Mouse (Mus musculus) liver, adult (tissue): Measurements from ENCODE around the gene Sult6b1.

Experiments
- GATA4 ChIP-seq: IDR thresholded peaks from 2 replicates; pipeline ENCODE4 v1.6.1; 2014; ENCODE audit warnings: mild to moderate bottlenecking, low read length; ENCODE audit not compliant: insufficient replicate concordance

Gene Sult6b1

DNA sequence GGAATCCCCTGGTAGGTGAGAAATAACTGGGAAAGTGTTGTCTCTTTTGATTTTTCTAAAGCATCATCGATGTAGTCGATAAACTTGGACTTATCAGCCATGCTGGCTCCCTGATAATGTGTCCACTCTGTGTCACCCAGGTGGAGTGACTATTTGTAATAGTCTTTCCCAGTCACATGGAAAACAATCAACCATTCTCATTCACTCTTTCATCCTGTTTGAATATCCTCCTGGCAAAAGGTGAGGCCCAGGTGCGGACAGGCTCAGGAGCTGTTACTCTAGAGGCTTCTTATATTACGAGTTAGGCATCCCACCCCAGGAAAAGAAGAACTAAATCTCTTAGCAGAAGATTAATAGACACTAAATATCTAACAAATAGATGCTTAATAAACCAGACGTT, at the start of gene Sult6b1:
Gene Sult6b1, minus strand, starts transcription at position 101 of the 400 bp plus-strand sequence.
- no peak for TF ChIP-seq GATA4

DNA sequence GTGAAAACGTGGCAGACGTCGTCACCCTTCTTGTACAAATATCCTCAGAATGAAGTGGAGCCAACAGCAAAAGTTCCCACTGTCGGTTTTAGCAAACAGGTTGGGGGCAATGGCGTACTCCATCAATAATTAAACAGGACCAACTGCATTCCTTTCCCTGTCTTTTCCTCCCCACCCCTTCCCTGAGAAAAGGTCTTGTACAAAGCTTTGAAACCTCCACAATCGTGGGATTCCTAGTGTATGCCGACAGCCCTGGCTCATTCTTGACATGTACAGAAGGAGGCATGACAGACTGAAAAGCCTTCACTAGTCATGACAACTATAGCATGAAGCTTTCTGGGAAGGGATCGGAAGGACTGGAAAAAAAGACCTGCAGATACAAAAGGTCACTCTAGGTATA, 46.4 kb upstream of the Sult6b1 start:
- TF ChIP-seq GATA4 = no peak

DNA sequence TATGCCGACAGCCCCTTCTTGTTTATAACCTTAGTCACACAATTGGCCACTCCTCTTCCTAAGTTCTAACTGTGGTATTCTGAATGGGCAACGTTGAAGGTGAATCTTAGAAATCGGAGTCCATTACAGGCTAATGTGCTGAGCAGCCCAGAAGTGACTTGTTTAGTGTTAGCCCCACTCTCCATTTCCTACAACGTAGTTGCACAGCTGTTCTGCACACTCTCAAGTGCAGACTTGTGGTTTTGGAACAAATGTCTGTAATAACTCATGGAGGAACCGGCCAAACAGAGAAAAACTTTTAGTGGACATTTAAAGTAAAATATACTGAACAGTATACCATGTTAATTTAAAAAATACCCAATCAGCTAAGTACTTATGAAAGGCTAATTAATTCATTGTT, 45.3 kb upstream of the Sult6b1 start:
- no peak for TF ChIP-seq GATA4

DNA sequence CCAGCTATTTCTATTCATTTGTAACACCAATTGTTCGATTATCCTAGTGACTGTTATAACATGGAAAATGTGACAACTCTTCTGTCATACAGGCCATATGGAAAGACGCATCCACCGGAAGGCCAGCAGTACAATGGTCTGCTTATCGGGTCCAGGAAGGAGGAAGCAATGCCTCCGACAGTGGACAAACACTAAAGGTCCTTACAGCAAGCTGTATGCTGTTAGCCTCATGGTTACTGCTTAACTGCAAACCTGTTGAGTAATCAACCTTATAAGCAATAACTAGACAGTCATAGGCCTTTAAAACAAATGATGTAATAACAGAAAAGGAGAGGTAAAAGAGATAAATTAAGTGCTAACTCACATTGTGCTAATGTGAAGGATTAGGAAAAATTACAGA, 44.4 kb upstream of the Sult6b1 start:
- no peak for TF ChIP-seq GATA4

DNA sequence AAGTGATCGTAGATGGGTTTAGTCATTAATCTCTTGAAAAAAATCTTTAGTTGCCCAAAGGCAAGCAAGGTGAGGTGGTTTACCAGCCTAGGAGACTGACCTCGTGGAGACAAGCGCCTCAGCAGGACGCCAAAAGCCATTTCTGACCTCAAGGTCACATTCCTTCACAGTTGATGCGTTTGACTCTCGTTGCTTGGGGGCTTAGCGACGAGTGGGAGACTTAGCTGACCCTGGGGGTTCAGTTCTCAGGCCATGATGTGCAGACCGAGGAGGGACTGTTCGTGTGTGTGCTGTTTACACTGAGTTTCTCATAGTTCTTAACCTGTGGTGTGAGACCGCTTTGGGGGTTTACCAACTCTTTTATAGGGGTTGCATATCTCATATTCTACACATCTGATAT, 35.8 kb upstream of the Sult6b1 start:
- TF ChIP-seq GATA4 = no peak

DNA sequence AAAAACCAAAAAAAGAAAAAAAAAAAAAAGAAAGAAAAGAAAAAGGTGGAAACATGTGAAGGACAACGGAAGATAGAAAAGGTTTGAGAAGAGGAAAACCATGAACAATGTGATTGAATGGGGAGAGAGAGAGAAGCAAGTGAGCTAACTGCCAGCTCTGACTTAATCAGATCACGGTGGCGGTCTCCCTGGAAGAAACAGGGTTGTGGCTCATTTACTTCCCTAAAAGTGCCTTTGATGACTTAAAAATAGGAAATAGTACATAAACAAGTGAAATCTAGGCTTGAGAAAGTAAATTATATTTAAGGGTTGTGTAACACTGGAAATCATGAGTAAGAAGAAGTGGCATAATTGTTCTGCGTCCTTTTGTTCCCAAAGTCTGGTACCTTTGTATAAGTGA, 32.1 kb upstream of the Sult6b1 start:
- no peak for TF ChIP-seq GATA4

DNA sequence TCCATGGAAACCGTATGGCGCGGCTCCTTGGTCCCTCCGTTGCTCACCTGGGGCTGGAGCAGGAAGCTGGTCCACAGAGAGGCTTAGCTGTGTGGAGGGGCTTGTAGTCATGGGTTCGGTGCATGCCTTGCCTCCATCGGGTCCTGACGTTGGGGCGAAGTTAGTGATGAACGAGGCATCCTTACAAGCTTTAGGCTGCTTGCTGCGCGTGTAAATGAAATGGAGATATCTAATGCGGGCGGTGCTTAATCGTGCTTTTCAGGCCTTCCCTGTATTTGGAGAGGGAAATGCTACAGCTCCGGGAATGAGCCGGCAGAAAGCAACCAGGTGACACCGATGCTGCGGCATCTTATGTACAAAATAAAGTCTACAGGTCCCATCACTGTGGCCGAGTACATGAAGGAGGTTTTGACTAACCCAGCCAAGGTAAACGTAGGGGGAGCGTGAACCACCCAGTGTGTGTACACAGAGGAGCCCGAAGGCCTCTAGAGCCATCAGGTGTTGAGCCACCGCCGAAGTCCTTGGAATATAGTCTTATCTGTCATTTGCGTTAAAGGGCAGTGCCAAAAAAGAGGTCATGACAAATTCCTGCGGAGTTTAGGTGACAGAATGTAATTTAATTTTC, 30.5 kb upstream of the Sult6b1 start:
- TF ChIP-seq GATA4 = no peak

DNA sequence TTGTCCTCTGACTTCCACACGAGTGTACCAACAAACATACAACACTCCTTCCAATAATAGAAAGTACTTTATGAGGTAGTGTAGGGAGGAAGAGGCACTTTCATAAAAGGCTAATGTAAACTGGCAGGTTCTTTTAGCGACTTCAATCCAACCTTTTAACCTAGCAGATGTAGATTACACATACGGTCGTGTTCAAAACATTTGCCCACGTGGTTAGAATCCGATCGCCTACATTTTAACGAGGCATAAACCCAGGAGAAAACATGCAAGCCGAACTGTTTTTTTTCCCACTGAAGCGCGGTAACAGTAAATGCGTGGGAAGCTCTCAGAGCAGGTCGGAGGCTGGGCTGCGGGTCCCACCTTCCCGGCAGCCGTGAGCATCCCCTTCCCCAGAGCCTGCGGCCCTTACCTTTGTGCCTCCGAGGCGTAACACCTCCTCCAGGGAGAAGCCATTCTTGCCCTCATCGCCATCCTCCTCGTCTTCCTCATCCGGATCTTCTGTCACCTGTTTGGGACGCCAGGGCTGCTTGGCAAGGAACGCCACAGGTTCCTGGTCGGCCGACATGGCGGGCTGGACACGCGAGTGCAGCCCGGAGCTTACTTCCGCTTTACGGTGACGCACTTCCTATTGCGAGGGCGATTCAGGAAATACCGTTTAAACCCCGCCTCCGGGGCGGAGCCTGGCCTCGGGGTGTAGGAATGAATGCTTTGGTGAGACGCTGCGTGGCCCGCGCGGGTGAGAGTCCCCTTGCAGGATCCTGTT, 29.9 kb upstream of the Sult6b1 start, which contains the start of the genes Cebpz and Ndufaf7:
Gene Cebpz, minus strand, starts transcription at position 601 of the 763 bp plus-strand sequence.
Gene Ndufaf7, plus strand, starts transcription at position 671 of the 763 bp plus-strand sequence.
- TF ChIP-seq GATA4 = no peak

DNA sequence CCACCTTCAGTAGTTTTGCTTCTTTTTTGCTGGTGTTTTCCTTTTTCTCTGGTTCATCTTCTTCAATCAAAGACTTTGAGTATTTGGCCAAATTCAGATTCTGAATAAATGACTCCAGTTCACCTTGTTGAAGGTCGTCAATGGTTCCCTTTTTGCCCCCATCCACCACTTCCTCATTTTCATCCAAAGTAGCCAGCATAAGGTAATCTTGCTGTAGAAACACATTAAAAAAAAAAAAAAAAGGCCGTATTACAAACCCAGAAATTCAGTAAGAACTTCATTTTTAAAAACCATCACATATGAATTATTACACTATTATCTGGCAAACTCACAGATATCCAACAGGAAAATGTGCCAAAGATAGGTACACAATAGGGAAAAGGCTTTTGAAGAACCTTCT, 29.1 kb upstream of the Sult6b1 start:
- TF ChIP-seq GATA4 = no peak

DNA sequence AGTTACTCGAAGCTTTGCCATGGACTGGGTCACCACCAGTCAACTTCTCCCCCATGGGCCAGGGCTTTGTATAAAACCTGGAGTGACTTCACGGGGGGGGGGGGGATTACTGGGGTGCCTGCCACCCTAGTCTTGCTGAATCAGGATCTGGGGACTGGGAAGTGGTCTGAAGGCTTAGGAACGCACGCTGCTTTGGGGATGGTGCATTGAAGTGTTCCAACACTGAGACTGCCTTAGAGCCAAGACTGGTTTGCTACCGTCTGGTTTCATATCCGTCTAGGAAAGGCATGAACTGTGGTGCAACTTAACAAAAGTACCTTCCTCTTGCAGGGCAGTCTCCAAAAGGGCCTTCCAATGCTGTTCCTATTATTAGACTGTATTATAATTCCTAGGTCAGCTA, 10.9 kb upstream of the Sult6b1 start:
- TF ChIP-seq GATA4 = no peak

DNA sequence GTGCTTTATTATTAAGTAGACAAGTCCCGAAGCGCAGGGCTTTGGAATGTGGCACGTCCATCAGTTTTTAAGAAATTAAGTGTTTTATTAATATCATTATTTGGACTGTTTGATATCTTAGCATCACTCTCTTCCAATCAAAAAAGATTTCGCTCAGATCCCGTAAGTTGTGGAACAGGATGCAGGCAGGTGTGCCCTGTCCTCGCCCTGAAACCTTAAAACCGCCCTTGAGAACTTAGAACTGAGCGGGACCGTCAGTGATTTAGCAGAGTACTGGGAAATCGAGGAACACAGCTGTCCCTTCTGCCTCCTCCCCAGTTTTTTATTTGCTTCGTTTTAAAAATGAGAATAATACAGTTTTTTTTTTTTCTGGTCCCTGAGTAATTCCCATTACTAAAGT, 10.1 kb upstream of the Sult6b1 start:
- no peak for TF ChIP-seq GATA4

DNA sequence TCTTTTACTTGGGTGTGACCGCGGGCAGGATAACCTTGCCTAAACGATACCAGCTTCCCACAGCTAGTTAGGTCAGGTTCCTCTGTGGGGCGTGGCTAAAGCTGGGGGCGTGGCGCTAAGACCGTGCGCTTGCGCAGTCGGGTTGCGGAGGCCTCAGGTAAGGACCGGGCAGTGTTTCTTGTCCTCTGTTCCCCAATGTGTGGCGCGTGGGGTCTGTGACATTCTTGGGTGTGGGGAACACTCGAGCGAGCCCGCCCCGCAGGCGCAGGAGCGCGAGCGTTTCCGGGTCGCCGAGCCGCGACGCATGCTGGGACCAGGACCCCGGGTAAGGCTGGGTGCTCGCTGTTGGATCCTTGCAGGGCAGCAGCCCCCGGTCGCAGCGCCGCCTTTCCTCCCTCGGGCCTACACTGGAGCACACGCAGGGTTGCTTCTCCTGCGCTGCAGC, 9.6 kb upstream of the Sult6b1 start, which contains the start of gene Cebpzos:
Gene Cebpzos, plus strand, starts transcription at position 132 of the 445 bp plus-strand sequence.
- TF ChIP-seq GATA4 = no peak

DNA sequence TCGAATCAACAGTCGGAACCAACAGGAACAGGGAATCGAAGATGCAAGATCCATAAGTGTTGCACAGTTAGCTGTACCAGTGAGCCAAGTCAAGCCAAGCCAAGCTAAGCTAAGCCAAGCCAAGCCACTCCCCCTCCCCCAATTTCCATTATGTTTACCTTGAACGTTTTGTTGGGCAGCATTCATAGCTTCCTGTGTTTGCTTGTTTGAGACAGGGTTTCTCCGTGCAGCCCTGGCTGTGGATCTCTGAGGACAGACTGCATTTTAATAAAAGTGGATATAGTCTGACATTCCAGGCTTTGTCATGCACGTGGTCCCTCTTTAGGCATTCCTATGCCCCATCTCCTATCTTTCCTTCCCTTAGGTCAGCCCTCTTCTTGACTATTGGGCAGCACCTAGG, 9.0 kb upstream of the Sult6b1 start:
- TF ChIP-seq GATA4 = no peak

DNA sequence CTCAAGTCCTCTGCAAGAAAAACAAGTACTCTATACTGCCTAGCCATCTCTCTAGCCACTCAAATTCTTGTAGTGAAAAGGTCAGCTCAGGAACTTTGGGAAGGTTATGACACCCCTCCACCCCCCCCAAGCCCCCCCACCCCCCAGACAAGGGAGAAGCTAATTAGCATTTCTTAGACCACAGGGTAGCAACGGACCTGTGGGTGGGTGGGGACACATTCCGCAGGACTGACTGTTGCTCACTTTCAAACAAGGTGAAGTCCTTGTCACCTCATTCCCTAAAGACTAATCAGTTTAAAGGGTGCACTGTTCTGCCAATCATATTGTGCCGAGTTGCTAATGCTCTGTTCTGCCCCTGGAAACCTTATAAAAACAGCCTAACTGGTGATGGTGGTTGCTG, 7.1 kb upstream of the Sult6b1 start:
- no peak for TF ChIP-seq GATA4

DNA sequence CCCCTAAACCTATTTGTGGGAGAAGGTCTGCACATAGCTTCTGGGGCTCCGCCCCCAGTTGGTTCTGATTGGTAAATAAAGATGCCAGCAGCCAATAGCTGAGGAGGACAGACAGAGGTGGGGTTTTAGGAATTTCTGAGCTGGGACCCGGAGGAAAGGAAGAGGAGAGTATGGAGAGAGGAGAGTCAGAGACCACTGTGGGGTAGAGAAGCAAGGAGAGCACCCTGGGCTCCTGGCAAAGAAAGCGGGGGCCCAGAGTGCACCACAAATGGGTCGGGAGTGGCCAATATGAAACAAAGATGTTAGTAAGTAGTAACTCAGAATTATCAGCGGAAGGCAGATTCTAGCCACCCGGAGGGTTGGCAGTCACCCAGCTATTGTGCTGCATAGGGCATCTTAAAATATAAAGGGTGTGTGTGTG, 6.1 kb upstream of the Sult6b1 start:
- TF ChIP-seq GATA4 = no peak

DNA sequence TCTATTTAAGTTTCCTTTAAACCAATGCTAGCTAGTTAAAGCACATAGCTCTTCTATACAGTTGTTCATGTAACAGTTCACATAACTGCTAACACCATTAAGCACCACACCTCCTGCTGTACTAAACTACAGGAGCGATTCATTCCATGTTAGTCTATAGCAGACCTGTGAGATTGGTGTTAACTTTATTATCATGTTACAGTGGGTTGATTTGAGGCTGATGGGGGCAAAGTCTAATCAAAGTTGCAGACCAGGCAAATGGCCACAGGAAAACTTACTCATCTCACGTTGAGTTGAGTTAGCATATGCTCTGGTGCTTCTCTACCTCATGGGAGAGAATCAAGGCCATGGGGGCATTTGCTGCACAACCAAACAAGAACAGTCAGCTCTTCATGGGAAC, 2.6 kb upstream of the Sult6b1 start:
- TF ChIP-seq GATA4 = no peak

DNA sequence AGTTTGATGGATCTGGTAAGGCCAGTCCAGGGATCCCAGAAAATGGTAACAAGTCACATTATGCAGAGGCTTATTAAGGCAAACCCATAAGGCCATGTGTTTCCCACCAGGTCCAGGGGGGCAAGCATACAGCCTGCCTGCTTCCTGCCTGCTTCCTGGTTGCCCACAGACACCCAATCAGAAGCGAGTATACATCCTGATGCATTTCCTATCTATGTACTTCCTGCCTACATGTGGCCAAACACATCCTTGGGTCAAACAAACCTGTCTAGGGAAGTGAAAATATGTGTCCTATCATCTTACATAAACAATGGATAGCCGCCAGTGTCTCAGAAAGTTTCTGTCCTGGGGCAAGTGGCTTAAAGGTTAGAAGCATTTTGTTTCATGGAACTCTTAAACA, 3.6 kb downstream of the Sult6b1 start:
- TF ChIP-seq GATA4 = no peak

DNA sequence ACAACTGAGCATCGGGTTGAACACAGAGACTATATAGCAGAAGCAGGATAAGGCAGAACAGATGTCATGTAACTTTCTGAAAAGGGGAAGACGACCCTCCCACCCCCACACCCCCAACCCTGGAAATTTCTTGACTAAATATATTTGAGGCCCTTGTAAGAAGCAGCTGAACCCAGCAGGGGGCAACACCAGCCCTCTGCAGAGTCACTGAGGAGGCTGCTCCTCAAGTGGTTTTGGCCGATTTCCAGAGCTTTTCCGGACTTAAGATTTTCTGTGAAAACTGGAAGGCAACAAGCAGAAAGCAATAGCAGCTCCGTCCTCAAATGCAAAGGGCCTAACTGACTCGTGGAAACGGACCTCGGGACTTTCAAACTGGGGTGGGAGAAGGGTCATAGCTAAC, 11.4 kb downstream of the Sult6b1 start:
- no peak for TF ChIP-seq GATA4
